In the genomic region with DNA sequence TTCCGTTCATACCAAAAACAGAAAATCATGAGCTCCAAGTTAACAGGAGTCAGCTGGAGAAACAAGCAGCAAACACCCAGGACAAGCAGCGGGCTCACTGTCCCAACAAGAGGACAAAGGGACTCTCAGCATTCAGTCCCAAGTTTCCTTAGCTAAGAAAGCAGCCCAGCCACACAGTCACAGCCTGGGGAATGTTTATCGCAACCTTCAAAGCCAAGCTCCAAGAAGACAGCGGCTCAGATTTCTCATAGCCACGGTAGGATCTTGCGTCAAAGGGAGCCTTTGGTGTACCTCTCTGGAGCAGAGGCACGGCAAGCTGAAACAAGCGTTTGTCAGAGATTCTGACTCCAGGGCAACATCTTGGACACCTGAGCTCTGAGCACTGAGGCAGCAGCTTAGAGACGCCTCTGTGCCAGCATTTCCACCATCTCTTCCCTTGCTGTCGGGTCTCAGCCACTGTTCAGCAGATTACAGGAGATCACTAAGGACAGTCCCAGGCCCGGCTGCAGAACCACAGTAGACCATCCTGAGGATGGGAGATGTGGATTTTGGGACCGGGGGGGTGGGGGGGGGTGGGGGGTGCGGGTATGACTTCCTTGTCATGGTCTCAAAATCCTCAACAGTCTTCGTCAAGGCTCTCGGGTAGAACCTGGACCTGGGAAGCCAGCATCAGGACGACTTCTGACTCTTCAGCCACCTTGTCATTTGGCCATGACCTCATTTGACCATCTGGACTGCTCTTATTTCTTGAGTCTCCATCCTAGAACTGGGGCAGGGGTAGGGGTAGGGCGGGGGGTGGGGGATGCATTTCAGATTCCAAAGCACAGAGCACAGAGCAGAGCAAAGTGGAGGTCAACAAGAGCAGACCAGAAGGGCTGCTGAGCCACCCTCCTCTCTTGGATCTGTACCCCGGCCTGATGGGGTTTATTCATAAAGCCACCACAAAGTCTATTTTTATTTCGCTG, we compare ENCODE assay signal across 10 mouse cellular contexts. TPM values are rescaled to one million over a fixed set of nuclear protein-coding genes. Genes with fewer than 3 reads are reported as not detected.
DNase-seq lines count a peak whose midpoint lies in the region; ATAC-seq and TF ChIP-seq lines count a peak whose summit lies in the region.
"Had no signal": no experiment of that assay in that cellular context is flagged by ENCODE, and none has a peak within 500 bp of the region (broad histone marks: within the 10 kb centered on the region; RNA-seq: fewer than 3 reads in every experiment).

No protein-coding gene starts in this region.

- H3K4me3 ChIP-seq in intestine, embryonic 15.5 days (replicated peaks), result no peak overlapping the region
- no peak overlapping the region for H3K4me3 ChIP-seq in intestine, postnatal 0 days (ENCODE audit: low read depth, low read length)
- H3K4me3 ChIP-seq in heart, embryonic 14.5 days (ENCODE audit: control insufficient read depth in 1 of 2, insufficient read depth in 1 of 2, low read depth in 1 of 2, low read length in 2 of 2), result no peak overlapping the region

- peak; percentile 53 for DNase-seq in adrenal gland, adult 2 months
- no peak for DNase-seq in adrenal gland, adult 8-10 months
- DNase-seq in T-cell, adult 2 months (ENCODE audit: low spot score), result peak; percentile 39
- DNase-seq in liver, result no peak
- DNase-seq: left cerebral cortex, postnatal 4 days had no signal

- no peak overlapping the region for H3K9ac ChIP-seq in intestine, embryonic 15.5 days
- H3K9ac ChIP-seq in intestine, postnatal 0 days (ENCODE audit: low read depth, low read length), result no peak overlapping the region
- H3K9ac ChIP-seq in heart, embryonic 14.5 days (ENCODE audit: low read length), result peak overlapping the region; percentile 42; the same call in 1 of the 2 replicates

- H3K4me2 ChIP-seq in intestine, embryonic 15.5 days (replicated peaks), result no peak overlapping the region
- no peak overlapping the region for H3K4me2 ChIP-seq in intestine, postnatal 0 days (replicated peaks; ENCODE audit: low read depth)
- peak overlapping the region; percentile 41 for H3K4me2 ChIP-seq in heart, embryonic 14.5 days (ENCODE audit: low read length)

- no peaks in the 10 kb centered on the region for H3K27me3 ChIP-seq in intestine, embryonic 15.5 days (replicated peaks)
- no peaks in the 10 kb centered on the region for H3K27me3 ChIP-seq in intestine, postnatal 0 days (replicated peaks; ENCODE audit: control insufficient read depth, insufficient read depth, low read length)
- H3K27me3 ChIP-seq in heart, embryonic 14.5 days (ENCODE audit: control insufficient read depth, insufficient read depth, low read length), result no peaks in the 10 kb centered on the region

- peak overlapping the region; percentile 13; the same call in 1 of the 2 replicates for H3K27ac ChIP-seq in intestine, embryonic 15.5 days
- H3K27ac ChIP-seq in intestine, postnatal 0 days (ENCODE audit: low read depth, low read length), result no peak overlapping the region
- peak overlapping the region; percentile 15 to 44; a peak in 1 of 4 replicates for H3K27ac ChIP-seq in heart, embryonic 14.5 days (replicated peaks in 1 of 2; ENCODE audit: control insufficient read depth in 1 of 2, insufficient read depth in 1 of 2, low read depth in 2 of 2, low read length in 2 of 2)

- 43% methylated on average over 19 of the region's 19 CpGs for WGBS in intestine, embryonic 15.5 days
- 57% methylated on average over 19 of the region's 19 CpGs for WGBS in intestine, postnatal 0 days
- WGBS in heart, embryonic 14.5 days, result 36% methylated on average over 19 of the region's 19 CpGs

- ATAC-seq in intestine, embryonic 15.5 days, result no peak
- no peak for ATAC-seq in intestine, postnatal 0 days
- ATAC-seq in heart, embryonic 14.5 days (ENCODE audit: insufficient number of reproducible peaks, insufficient read depth, low FRiP score, low read depth), result no peak
- ATAC-seq in monocyte, adult 5-6 weeks (replicated peaks; ENCODE audit: insufficient number of reproducible peaks, low FRiP score, low TSS enrichment, poor library complexity, severe bottlenecking), result no peak

- no peaks in the 10 kb centered on the region for H3K36me3 ChIP-seq in intestine, embryonic 15.5 days
- no peaks in the 10 kb centered on the region for H3K36me3 ChIP-seq in intestine, postnatal 0 days (ENCODE audit: control insufficient read depth, insufficient read depth)
- no peaks in the 10 kb centered on the region for H3K36me3 ChIP-seq in heart, embryonic 14.5 days (ENCODE audit: control insufficient read depth, insufficient read depth, low read length)

- H3K9me3 ChIP-seq in intestine, embryonic 15.5 days, result no peaks in the 10 kb centered on the region
- H3K9me3 ChIP-seq in intestine, postnatal 0 days (ENCODE audit: control insufficient read depth), result no peaks in the 10 kb centered on the region
- H3K9me3 ChIP-seq in heart, embryonic 14.5 days (ENCODE audit: control insufficient read depth, low read length), result no peaks in the 10 kb centered on the region

- no peak for TF ChIP-seq CTCF in intestine, postnatal 0 days (IDR thresholded peaks at IDR 0.05; ENCODE audit: low read depth)

- peaks cover 10% of the 10 kb centered on the region; the same call in 1 of the 2 replicates for H3K4me1 ChIP-seq in intestine, embryonic 15.5 days (replicated peaks)
- peaks cover 3% of the 10 kb centered on the region; the same call in 1 of the 2 replicates for H3K4me1 ChIP-seq in intestine, postnatal 0 days (replicated peaks; ENCODE audit: control insufficient read depth, insufficient read depth, low read length)
- peaks cover 5 to 18% of the 10 kb centered on the region in 2 experiments; a peak in 2 of 4 replicates for H3K4me1 ChIP-seq in heart, embryonic 14.5 days (ENCODE audit: control insufficient read depth in 2 of 2, insufficient read depth in 2 of 2, low read length in 2 of 2)

RNA-seq across cellular contexts. Expression of gene Cdc42, which starts 18.1 kb away (rescaled TPM):
- total RNA-seq in adrenal gland, adult 2 months (2021), result 100 to 1,000 TPM; 419 to 486 TPM
- 23.1 and 24.7 TPM in 2 replicates for polyA plus RNA-seq in adrenal gland, adult 2 months (2012; rRNA removed)
- total RNA-seq in adrenal gland, adult 8-10 months (2022), result 100 to 1,000 TPM; 385 to 468 (median 412) TPM
- polyA plus RNA-seq in intestine, embryonic 15.5 days (2015; fragmentation: Nextera tagmentation; extraction: Ambion mirVana), result 653 and 697 TPM in 2 replicates
- 461 and 471 TPM in 2 replicates for polyA plus RNA-seq in intestine, postnatal 0 days (2015; fragmentation: Nextera tagmentation; extraction: Ambion mirVana)
- polyA plus RNA-seq in heart, embryonic 14.5 days (2014; fragmentation: Nextera tagmentation; extraction: Ambion mirVana), result 515 and 529 TPM in 2 replicates
- total RNA-seq in monocyte, adult 5-6 weeks (2017), result 966 to 1,065 TPM (median 980 TPM) in 3 replicates

RNA-seq across cellular contexts. Expression of gene Cela3a, which starts 34.0 kb away (rescaled TPM):
- total RNA-seq in adrenal gland, adult 2 months (2021), result not detected
- not detected in 2 replicates for polyA plus RNA-seq in adrenal gland, adult 2 months (2012; rRNA removed)
- not detected for total RNA-seq in adrenal gland, adult 8-10 months (2022)
- polyA plus RNA-seq in intestine, embryonic 15.5 days (2015; fragmentation: Nextera tagmentation; extraction: Ambion mirVana), result not detected in 2 replicates
- polyA plus RNA-seq in intestine, postnatal 0 days (2015; fragmentation: Nextera tagmentation; extraction: Ambion mirVana), result not detected in 2 replicates
- not detected in 2 replicates for polyA plus RNA-seq in heart, embryonic 14.5 days (2014; fragmentation: Nextera tagmentation; extraction: Ambion mirVana)
- not detected in 3 replicates for total RNA-seq in monocyte, adult 5-6 weeks (2017)
- total RNA-seq: granulocyte monocyte progenitor cell, adult 5-6 weeks; left cerebral cortex, postnatal 4 days had no signal

RNA-seq across cellular contexts. Expression of gene Cela3b, which starts 54.7 kb away (rescaled TPM):
- total RNA-seq in adrenal gland, adult 2 months (2021), result not detected
- 0.16 and 0.33 TPM in 2 replicates for polyA plus RNA-seq in adrenal gland, adult 2 months (2012; rRNA removed)
- total RNA-seq in adrenal gland, adult 8-10 months (2022), result under 1 TPM in 1 of 4 experiments, not detected in 3; 0.42 TPM
- polyA plus RNA-seq in intestine, embryonic 15.5 days (2015; fragmentation: Nextera tagmentation; extraction: Ambion mirVana), result 74.8 and 281 TPM in 2 replicates
- 9.1 and 13.6 TPM in 2 replicates for polyA plus RNA-seq in intestine, postnatal 0 days (2015; fragmentation: Nextera tagmentation; extraction: Ambion mirVana)
- not detected in 2 replicates for polyA plus RNA-seq in heart, embryonic 14.5 days (2014; fragmentation: Nextera tagmentation; extraction: Ambion mirVana)
- not detected in 3 replicates for total RNA-seq in monocyte, adult 5-6 weeks (2017)
- total RNA-seq: granulocyte monocyte progenitor cell, adult 5-6 weeks; left cerebral cortex, postnatal 4 days had no signal

Comparison
In these comparisons a context has a peak if more than half of its experiments do, and no peak if none do; other contexts are left out.
1. DNase-seq: peak in adrenal gland, adult 2 months (single experiment) and T-cell, adult 2 months (single experiment); none in adrenal gland, adult 8-10 months (single experiment) and liver (single experiment).
2. RNA of gene Cdc42, which starts 18.1 kb away (polyA plus RNA-seq): 653 to 697 TPM in intestine, embryonic 15.5 days, 515 to 529 TPM in heart, embryonic 14.5 days and 461 to 471 TPM in intestine, postnatal 0 days; 23.1 to 24.7 TPM in adrenal gland, adult 2 months; every median in the first group is over 10 times any median in the second.